Mouse (Mus musculus): ENCODE results near the gene Bhlhe40. TPM values are rescaled to one million over a fixed set of nuclear protein-coding genes. Genes with fewer than 3 reads are reported as not detected.

The Bhlhe40 gene
- polyA plus RNA-seq, 1 experiment from 2014 or later = 50.1 TPM

- ATAC-seq = no peak
- Histone ChIP-seq H3K4me3 (replicated peaks) (no peak overlapping the region), H3K9me3 (no peaks in the 10 kb centered on the region), H3K27me3 (replicated peaks) (no peaks in the 10 kb centered on the region), H3K36me3 (no peaks in the 10 kb centered on the region), H3K4me1 (replicated peaks) (peaks cover 6% of the 10 kb centered on the region; the same call in 1 of the 2 replicates), H3K9ac (no peak overlapping the region), H3K27ac (no peak overlapping the region), H3K4me2 (replicated peaks) (no peak overlapping the region)
- 77% methylated on average over 4 of the region's 4 CpGs for WGBS
Measured at GRCm38 (mm10) chr6:108711192-108711964, 50.9 kb downstream of the Bhlhe40 start.

GRCm38 (mm10) chr6:108712148-108712547 is 51.7 kb downstream of the Bhlhe40 start:
- no peaks in the 10 kb centered on the region for H3K9me3 ChIP-seq
- H3K4me2 ChIP-seq (replicated peaks) = no peak overlapping the region
- peaks cover 6% of the 10 kb centered on the region; the same call in 1 of the 2 replicates for H3K4me1 ChIP-seq (replicated peaks)
- H3K36me3 ChIP-seq = no peaks in the 10 kb centered on the region
- H3K4me3 ChIP-seq (replicated peaks) = no peak overlapping the region
- no peak overlapping the region for H3K27ac ChIP-seq
- ATAC-seq = no peak
- no peak overlapping the region for H3K9ac ChIP-seq
- no peaks in the 10 kb centered on the region for H3K27me3 ChIP-seq (replicated peaks)

GRCm38 (mm10) chr6:108713175-108713974 is 52.9 kb downstream of the Bhlhe40 start:
- no peak overlapping the region for H3K4me2 ChIP-seq (replicated peaks)
- no peaks in the 10 kb centered on the region for H3K36me3 ChIP-seq
- peaks cover 6% of the 10 kb centered on the region; the same call in 1 of the 2 replicates for H3K4me1 ChIP-seq (replicated peaks)
- H3K9me3 ChIP-seq = no peaks in the 10 kb centered on the region
- ATAC-seq = peak; percentile 26; the same call in 1 of the 2 replicates
- WGBS = 60% methylated on average over 7 of the region's 7 CpGs
- H3K27ac ChIP-seq = no peak overlapping the region
- no peak overlapping the region for H3K9ac ChIP-seq
- no peak overlapping the region for H3K4me3 ChIP-seq (replicated peaks)
- no peaks in the 10 kb centered on the region for H3K27me3 ChIP-seq (replicated peaks)

Other genes starting within 250 kb of the Bhlhe40 start
- gene Arl8b, start 122.5 kb downstream of the Bhlhe40 start, polyA plus RNA-seq (2015; fragmentation: Nextera tagmentation; extraction: Ambion mirVana) = 84.5 and 98.8 TPM in 2 replicates
- gene Edem1, start 168.0 kb downstream of the Bhlhe40 start, polyA plus RNA-seq (2015; fragmentation: Nextera tagmentation; extraction: Ambion mirVana) = 44.7 and 53.2 TPM in 2 replicates